Mouse (Mus musculus) heart, embryonic 11.5 days (tissue): Measurements from ENCODE around the gene Fut8. TPM values are rescaled to one million over a fixed set of nuclear protein-coding genes. Genes with fewer than 3 reads are reported as not detected.

Experiments used
- ATAC-seq: fragments of 200-750 bp; cut with Nextera tagmentation; replicated peaks from 2 replicates; pipeline ENCODE4 v1.8.0; 2017; ENCODE audit warnings: moderate library complexity; ENCODE audit not compliant: insufficient number of reproducible peaks, low FRiP score, low TSS enrichment
- H3K27ac ChIP-seq: fragments of 300-500 bp; sonication (generic); 2 replicates; pipeline ENCODE4 v1.5.1; 2014; ENCODE audit warnings: mild to moderate bottlenecking, low read depth, low read length
- H3K27me3 ChIP-seq: fragments of 300-500 bp; sonication (generic); 2 replicates; pipeline ENCODE4 v1.6.1; 2014; ENCODE audit warnings: mild to moderate bottlenecking, low read length, mixed read lengths; ENCODE audit not compliant: control insufficient read depth, insufficient read depth
- H3K36me3 ChIP-seq: fragments of 300-500 bp; sonication (generic); 2 replicates; pipeline ENCODE4 v1.6.1; 2014; ENCODE audit warnings: mild to moderate bottlenecking, low read length, moderate library complexity, mixed read lengths; ENCODE audit not compliant: control insufficient read depth, insufficient read depth
- H3K4me1 ChIP-seq: fragments of 300-500 bp; sonication (generic); 2 replicates; pipeline ENCODE4 v1.6.1; 2014; ENCODE audit warnings: low read length; ENCODE audit not compliant: control insufficient read depth, insufficient read depth
- H3K4me2 ChIP-seq: fragments of 300-500 bp; sonication (generic); 2 replicates; pipeline ENCODE4 v1.6.1; 2014; ENCODE audit warnings: mild to moderate bottlenecking, moderate library complexity
- H3K4me3 ChIP-seq: fragments of 300-500 bp; sonication (generic); 2 replicates; pipeline ENCODE4 v1.5.1; 2014; ENCODE audit warnings: low read depth, low read length
- H3K9ac ChIP-seq: fragments of 300-500 bp; sonication (generic); 2 replicates; pipeline ENCODE4 v1.6.1; 2014; ENCODE audit warnings: mild to moderate bottlenecking, low read depth, low read length, moderate library complexity
- H3K9me3 ChIP-seq: fragments of 300-500 bp; sonication (generic); replicated peaks from 2 replicates; pipeline ENCODE4 v1.6.1; 2016; ENCODE audit warnings: low read length; ENCODE audit not compliant: control insufficient read depth
- WGBS: fragments of 180-500 bp; shearing (Covaris S2); extraction: QIAGEN DNeasy Blood & Tissue Kit; methylation state at CpG from one replicate; pipeline ENCODE4 v1.1.7; 2014; ENCODE audit not compliant: insufficient replicate concordance; 5-methylcytosine and 5-hydroxymethylcytosine counted together
- polyA plus RNA-seq: library from polyadenylated mRNA; unstranded; fragments of >200 nt; fragmentation: Nextera tagmentation; extraction: Ambion mirVana; gene quantifications from 2 replicates; pipeline ENCODE4 v1.2.1, GENCODE M21; 2014

The Fut8 gene
- polyA plus RNA-seq, 1 experiment from 2014 or later = 17.1 TPM

GRCm38 (mm10) chr12:77502243-77502642, 264.3 kb downstream of the Fut8 start:
- Histone ChIP-seq H3K9me3 (no peaks in the 10 kb centered on the region), H3K9ac (no peak overlapping the region), H3K4me2 (no peak overlapping the region), H3K27me3 (peaks cover 21% of the 10 kb centered on the region), H3K4me3 (no peak overlapping the region), H3K36me3 (no peaks in the 10 kb centered on the region), H3K27ac (no peak overlapping the region), H3K4me1 (no peaks in the 10 kb centered on the region; the same call in 1 of the 2 replicates)
- WGBS = 67% methylated on average over 3 of the region's 3 CpGs
- no peak for ATAC-seq

- H3K27me3 ChIP-seq = peaks cover 13% of the 10 kb centered on the region
- H3K9ac ChIP-seq = no peak overlapping the region
- H3K4me2 ChIP-seq = no peak overlapping the region
- no peaks in the 10 kb centered on the region; the same call in 1 of the 2 replicates for H3K4me1 ChIP-seq
- 80% methylated on average over 2 of the region's 2 CpGs for WGBS
- H3K4me3 ChIP-seq = no peak overlapping the region
- no peak overlapping the region for H3K27ac ChIP-seq
- no peaks in the 10 kb centered on the region for H3K36me3 ChIP-seq
- H3K9me3 ChIP-seq = no peaks in the 10 kb centered on the region
- no peak for ATAC-seq
Measured at GRCm38 (mm10) chr12:77505431-77505830, 267.5 kb downstream of the Fut8 start.

- H3K27me3 ChIP-seq = peaks cover 13% of the 10 kb centered on the region
- no peaks in the 10 kb centered on the region for H3K36me3 ChIP-seq
- no peak overlapping the region for H3K4me2 ChIP-seq
- H3K9me3 ChIP-seq = no peaks in the 10 kb centered on the region
- 81% methylated on average over 24 of the region's 24 CpGs for WGBS
- ATAC-seq = no peak
- H3K9ac ChIP-seq = no peak overlapping the region
- no peak overlapping the region for H3K4me3 ChIP-seq
- no peaks in the 10 kb centered on the region for H3K4me1 ChIP-seq
- no peak overlapping the region for H3K27ac ChIP-seq
Measured at GRCm38 (mm10) chr12:77507770-77508169, 269.8 kb downstream of the Fut8 start.

- 85% methylated on average over 7 of the region's 7 CpGs for WGBS
- Histone ChIP-seq H3K27me3 (no peaks in the 10 kb centered on the region; the same call in 1 of the 2 replicates), H3K36me3 (no peaks in the 10 kb centered on the region), H3K4me2 (no peak overlapping the region), H3K27ac (no peak overlapping the region), H3K4me3 (no peak overlapping the region), H3K9me3 (no peaks in the 10 kb centered on the region), H3K4me1 (no peaks in the 10 kb centered on the region), H3K9ac (no peak overlapping the region)
- no peak for ATAC-seq
Measured at GRCm38 (mm10) chr12:77510758-77511157, 272.8 kb downstream of the Fut8 start.

GRCm38 (mm10) chr12:77511206-77511605, 273.3 kb downstream of the Fut8 start:
- H3K36me3 ChIP-seq = no peaks in the 10 kb centered on the region
- no peak for ATAC-seq
- no peaks in the 10 kb centered on the region for H3K4me1 ChIP-seq
- no peaks in the 10 kb centered on the region for H3K27me3 ChIP-seq
- WGBS = 77% methylated on average over 9 of the region's 9 CpGs
- no peak overlapping the region for H3K4me3 ChIP-seq
- no peak overlapping the region for H3K27ac ChIP-seq
- H3K4me2 ChIP-seq = no peak overlapping the region
- H3K9me3 ChIP-seq = no peaks in the 10 kb centered on the region
- H3K9ac ChIP-seq = no peak overlapping the region

GRCm38 (mm10) chr12:77511631-77512030, 273.7 kb downstream of the Fut8 start:
- H3K27me3 ChIP-seq = no peaks in the 10 kb centered on the region
- no peaks in the 10 kb centered on the region for H3K9me3 ChIP-seq
- no peak for ATAC-seq
- no peak overlapping the region for H3K9ac ChIP-seq
- H3K4me2 ChIP-seq = no peak overlapping the region
- WGBS = 78% methylated on average over 3 of the region's 3 CpGs
- no peaks in the 10 kb centered on the region for H3K36me3 ChIP-seq
- no peaks in the 10 kb centered on the region for H3K4me1 ChIP-seq
- H3K4me3 ChIP-seq = no peak overlapping the region
- H3K27ac ChIP-seq = no peak overlapping the region

- no peaks in the 10 kb centered on the region for H3K9me3 ChIP-seq
- no peak overlapping the region for H3K9ac ChIP-seq
- no peaks in the 10 kb centered on the region for H3K4me1 ChIP-seq
- WGBS = 83% methylated on average over 6 of the region's 6 CpGs
- no peaks in the 10 kb centered on the region for H3K36me3 ChIP-seq
- no peaks in the 10 kb centered on the region for H3K27me3 ChIP-seq
- H3K4me3 ChIP-seq = no peak overlapping the region
- no peak overlapping the region for H3K4me2 ChIP-seq
- no peak overlapping the region for H3K27ac ChIP-seq
- ATAC-seq = no peak
Measured at GRCm38 (mm10) chr12:77516805-77517204, 278.9 kb downstream of the Fut8 start.

GRCm38 (mm10) chr12:77517691-77518090, 279.8 kb downstream of the Fut8 start:
- H3K27ac ChIP-seq = no peak overlapping the region
- no peak overlapping the region for H3K4me3 ChIP-seq

GRCm38 (mm10) chr12:77519534-77520102, 281.7 kb downstream of the Fut8 start:
- H3K27me3 ChIP-seq = no peaks in the 10 kb centered on the region
- H3K4me3 ChIP-seq = no peak overlapping the region
- ATAC-seq = no peak
- 67% methylated on average over 6 of the region's 6 CpGs for WGBS
- H3K4me1 ChIP-seq = no peaks in the 10 kb centered on the region
- H3K36me3 ChIP-seq = no peaks in the 10 kb centered on the region
- no peak overlapping the region for H3K27ac ChIP-seq
- no peak overlapping the region for H3K9ac ChIP-seq
- H3K9me3 ChIP-seq = no peaks in the 10 kb centered on the region
- H3K4me2 ChIP-seq = no peak overlapping the region

More at GRCm38 (mm10) chr12:77517691-77518090, 279.8 kb downstream of the Fut8 start:
- WGBS = 86% methylated on average over 12 of the region's 12 CpGs
- Histone ChIP-seq H3K9ac (no peak overlapping the region), H3K36me3 (no peaks in the 10 kb centered on the region), H3K4me2 (no peak overlapping the region), H3K4me1 (no peaks in the 10 kb centered on the region), H3K9me3 (no peaks in the 10 kb centered on the region), H3K27me3 (no peaks in the 10 kb centered on the region)
- no peak for ATAC-seq
